22 mouse cellular contexts compared by ENCODE assay signal in the genomic region with DNA sequence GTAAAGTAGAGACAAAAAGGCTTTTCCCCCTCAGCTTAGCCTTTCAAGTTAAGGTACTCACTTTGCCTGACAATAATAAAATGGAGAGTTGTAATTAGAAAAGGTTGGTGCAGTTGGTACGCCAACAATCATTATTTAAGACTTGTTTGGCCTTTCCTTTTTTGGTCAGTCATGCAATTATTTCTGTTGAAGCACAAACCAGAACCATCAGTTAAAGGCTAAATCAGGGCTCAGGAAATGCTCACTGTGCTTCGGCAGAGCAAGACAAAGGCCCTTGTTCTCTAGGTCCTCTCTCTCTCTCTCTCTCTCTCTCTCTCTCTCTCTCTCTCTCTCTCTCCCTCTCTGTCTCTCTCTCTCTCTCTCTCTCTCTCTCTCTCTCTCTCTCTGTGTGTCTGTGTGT.
A peak's percentile ranks its signal among the peaks of the same experiment; 100 is the strongest.
DNase-seq lines count a peak whose midpoint lies in the region; ATAC-seq and TF ChIP-seq lines count a peak whose summit lies in the region.
"Had no signal": no experiment of that assay in that cellular context is flagged by ENCODE, and none has a peak within 500 bp of the region (broad histone marks: within the 10 kb centered on the region; RNA-seq: fewer than 3 reads in every experiment).

No protein-coding gene starts in this region.

- H3K36me3 ChIP-seq in forebrain, embryonic 15.5 days, result no peaks in the 10 kb centered on the region
- H3K36me3 ChIP-seq in forebrain, embryonic 12.5 days (replicated peaks), result no peaks in the 10 kb centered on the region
- no peaks in the 10 kb centered on the region for H3K36me3 ChIP-seq in kidney, postnatal 0 days (ENCODE audit: insufficient read depth, low read length)
- peaks cover 11% of the 10 kb centered on the region for H3K36me3 ChIP-seq in embryonic facial prominence, embryonic 10.5 days (replicated peaks)
- peaks cover 4% of the 10 kb centered on the region; the same call in 1 of the 2 replicates for H3K36me3 ChIP-seq in limb, embryonic 13.5 days
- H3K36me3 ChIP-seq: midbrain, embryonic 13.5 days had no signal

- intact Hi-C loops in heart, postnatal 25 days (cut with DNase I), result no loop called here

- no peak for TF ChIP-seq CTCF in kidney, postnatal 0 days (IDR thresholded peaks at IDR 0.05; ENCODE audit: low read depth)

- 18% methylated on average over 2 of the region's 2 CpGs for WGBS in forebrain, embryonic 15.5 days
- 29% methylated on average over 2 of the region's 2 CpGs for WGBS in forebrain, embryonic 12.5 days
- WGBS in kidney, postnatal 0 days, result 21% methylated on average over 2 of the region's 2 CpGs
- WGBS in embryonic facial prominence, embryonic 10.5 days, result 28% methylated on average over 2 of the region's 2 CpGs
- 15% methylated on average over 2 of the region's 2 CpGs for WGBS in limb, embryonic 13.5 days

- H3K4me1 ChIP-seq in forebrain, embryonic 15.5 days, result peaks cover 28% of the 10 kb centered on the region
- peaks cover 32% of the 10 kb centered on the region for H3K4me1 ChIP-seq in forebrain, embryonic 12.5 days
- H3K4me1 ChIP-seq in kidney, postnatal 0 days (replicated peaks; ENCODE audit: insufficient read depth, low read length), result peaks cover 24% of the 10 kb centered on the region
- H3K4me1 ChIP-seq in embryonic facial prominence, embryonic 10.5 days, result peaks cover 69% of the 10 kb centered on the region
- H3K4me1 ChIP-seq in limb, embryonic 13.5 days, result peaks cover 62% of the 10 kb centered on the region

- peak; percentile 52 for DNase-seq in kidney, postnatal 0 days (ENCODE audit: low spot score)
- no peak for DNase-seq in kidney, adult 11 months
- DNase-seq in embryonic facial prominence, embryonic 10.5 days (ENCODE audit: low spot score), result no peak
- no peak for DNase-seq in heart, postnatal 25 days (ENCODE audit: low spot score)
- DNase-seq in embryo, embryonic 10.5 days (ENCODE audit: low spot score), result no peak
- DNase-seq: adrenal gland, postnatal 25 days; cerebellum, adult 11-12 months; gastrocnemius, adult 2 months; kidney, adult 9 months; lung, embryonic 14.5 days; thymus, adult 2 months; thymus, postnatal 4 days had no signal

- H3K27me3 ChIP-seq in forebrain, embryonic 15.5 days, result no peaks in the 10 kb centered on the region
- H3K27me3 ChIP-seq in forebrain, embryonic 12.5 days, result no peaks in the 10 kb centered on the region
- no peaks in the 10 kb centered on the region for H3K27me3 ChIP-seq in kidney, postnatal 0 days (ENCODE audit: insufficient read depth, low read length)
- no peaks in the 10 kb centered on the region for H3K27me3 ChIP-seq in embryonic facial prominence, embryonic 10.5 days (replicated peaks; ENCODE audit: low read depth, poor library complexity, severe bottlenecking)
- no peaks in the 10 kb centered on the region for H3K27me3 ChIP-seq in limb, embryonic 13.5 days
- H3K27me3 ChIP-seq: embryonic facial prominence, embryonic 15.5 days; limb, embryonic 15.5 days; midbrain, embryonic 13.5 days had no signal

- H3K9ac ChIP-seq in forebrain, embryonic 15.5 days (replicated peaks), result no peak overlapping the region
- H3K9ac ChIP-seq in forebrain, embryonic 12.5 days, result no peak overlapping the region
- no peak overlapping the region for H3K9ac ChIP-seq in kidney, postnatal 0 days (ENCODE audit: low read depth, low read length)
- no peak overlapping the region for H3K9ac ChIP-seq in limb, embryonic 13.5 days
- H3K9ac ChIP-seq: embryonic facial prominence, embryonic 15.5 days; limb, embryonic 15.5 days; liver, embryonic 14.5 days; lung, embryonic 14.5 days; midbrain, embryonic 13.5 days had no signal

- H3K27ac ChIP-seq in forebrain, embryonic 15.5 days (replicated peaks), result 0 out of 2 replicates have a peak overlapping the region, but pooled peaks have one; percentile 5
- H3K27ac ChIP-seq in forebrain, embryonic 12.5 days, result no peak overlapping the region
- H3K27ac ChIP-seq in kidney, postnatal 0 days, result peak overlapping the region; percentile 60
- peak overlapping the region; percentile 57 for H3K27ac ChIP-seq in embryonic facial prominence, embryonic 10.5 days (replicated peaks)
- peak overlapping the region; percentile 23; the same call in 1 of the 2 replicates for H3K27ac ChIP-seq in limb, embryonic 13.5 days
- H3K27ac ChIP-seq: embryonic facial prominence, embryonic 15.5 days; gastrocnemius, adult 2 months; limb, embryonic 15.5 days; liver, embryonic 14.5 days; midbrain, embryonic 13.5 days; stomach, postnatal 0 days had no signal

- H3K4me3 ChIP-seq in forebrain, embryonic 15.5 days, result no peak overlapping the region
- H3K4me3 ChIP-seq in forebrain, embryonic 12.5 days (replicated peaks), result no peak overlapping the region
- H3K4me3 ChIP-seq in kidney, postnatal 0 days (replicated peaks; ENCODE audit: low read depth, low read length), result no peak overlapping the region
- no peak overlapping the region for H3K4me3 ChIP-seq in embryonic facial prominence, embryonic 10.5 days
- no peak overlapping the region for H3K4me3 ChIP-seq in limb, embryonic 13.5 days
- H3K4me3 ChIP-seq: embryonic facial prominence, embryonic 15.5 days; gastrocnemius, adult 2 months; limb, embryonic 15.5 days; midbrain, embryonic 13.5 days had no signal

- no peaks in the 10 kb centered on the region for H3K9me3 ChIP-seq in forebrain, embryonic 15.5 days
- no peaks in the 10 kb centered on the region for H3K9me3 ChIP-seq in forebrain, embryonic 12.5 days
- H3K9me3 ChIP-seq in kidney, postnatal 0 days (replicated peaks; ENCODE audit: low read length), result no peaks in the 10 kb centered on the region
- no peaks in the 10 kb centered on the region for H3K9me3 ChIP-seq in embryonic facial prominence, embryonic 10.5 days
- no peaks in the 10 kb centered on the region for H3K9me3 ChIP-seq in limb, embryonic 13.5 days
- H3K9me3 ChIP-seq: embryonic facial prominence, embryonic 15.5 days; limb, embryonic 15.5 days; midbrain, embryonic 13.5 days had no signal

- no peak overlapping the region for H3K4me2 ChIP-seq in forebrain, embryonic 15.5 days (replicated peaks)
- H3K4me2 ChIP-seq in forebrain, embryonic 12.5 days, result no peak overlapping the region
- no peak overlapping the region for H3K4me2 ChIP-seq in kidney, postnatal 0 days (ENCODE audit: low read length)
- H3K4me2 ChIP-seq in limb, embryonic 13.5 days (replicated peaks), result no peak overlapping the region
- H3K4me2 ChIP-seq: embryonic facial prominence, embryonic 15.5 days; heart, embryonic 11.5 days; limb, embryonic 15.5 days; lung, embryonic 14.5 days; midbrain, embryonic 13.5 days had no signal

- ATAC-seq in forebrain, embryonic 15.5 days (replicated peaks), result no peak
- ATAC-seq in forebrain, embryonic 12.5 days (ENCODE audit: low FRiP score), result no peak
- ATAC-seq in kidney, postnatal 0 days (replicated peaks; ENCODE audit: low FRiP score, low read depth), result no peak
- ATAC-seq in limb, embryonic 13.5 days (ENCODE audit: low FRiP score, low read depth), result no peak
- ATAC-seq: inflammation-experienced regulatory T-cells, adult 6 months; midbrain, embryonic 13.5 days had no signal
